Mouse (Mus musculus) heart, postnatal 14 days (tissue): ENCODE results near the gene Mtg2. TPM values are rescaled to one million over a fixed set of nuclear protein-coding genes. Genes with fewer than 3 reads are reported as not detected.

Experiments
- DNase-seq, 2 experiments: peaks; one replicate each; pipeline ENCODE4 v3.0.0; 2021 to 2022
- intact Hi-C: fragments of 180-260 bp; cut with DNase I; formaldehyde crosslinking; loops from one replicate; pipeline ENCODE4 v1.15.1; 2025
- total RNA-seq, 2 experiments: library from RNA; stranded (reverse); gene quantifications; 2 replicates each; pipeline ENCODE4 v1.2.3; 2021

Gene Mtg2
- total RNA-seq, 2 experiments from 2014 or later = 18.7 to 19.7 TPM

GRCm38 (mm10) chr2:180133911-180134310 lies 63.5 kb downstream of the Mtg2 start:
- intact Hi-C loops = no loop called here
- no peak for DNase-seq

- no peak for DNase-seq
- intact Hi-C loops = no loop called here
Observed at GRCm38 (mm10) chr2:180135414-180135813, 65.0 kb downstream of the Mtg2 start.

Other genes starting within 250 kb of the Mtg2 start
- gene Taf4, start 93.9 kb upstream of the Mtg2 start, total RNA-seq = 10 to 100 TPM; 15.8 to 19.0 TPM
- 10 to 100 TPM; 57.3 to 61.8 TPM for gene Lsm14b, start 45.6 kb upstream of the Mtg2 start, total RNA-seq
- gene Psma7, start 28.2 kb upstream of the Mtg2 start, total RNA-seq = 100 to 1,000 TPM; 167 to 177 TPM
- 1 to 10 TPM; 2.9 to 3.3 TPM for gene Ss18l1, start 28.1 kb upstream of the Mtg2 start, total RNA-seq
- gene Hrh3, start 33.9 kb downstream of the Mtg2 start, total RNA-seq = not detected
- gene Osbpl2, start 48.7 kb downstream of the Mtg2 start, total RNA-seq = 10 to 100 TPM; 33.4 to 35.7 TPM
- gene Adrm1, start 100.9 kb downstream of the Mtg2 start, total RNA-seq = 10 to 100 TPM; 87.1 to 95.9 TPM
- 10 to 100 TPM; 43.1 to 63.7 TPM for gene Lama5, start 155.3 kb downstream of the Mtg2 start, total RNA-seq
- gene Rps21, start 186.8 kb downstream of the Mtg2 start, total RNA-seq = 100 to 1,000 TPM; 460 to 507 TPM
- gene Cables2, start 202.9 kb downstream of the Mtg2 start, total RNA-seq = 10 to 100 TPM; 14.3 to 14.6 TPM
- gene Rbbp8nl, start 219.3 kb downstream of the Mtg2 start, total RNA-seq = not detected